In the genomic region with DNA sequence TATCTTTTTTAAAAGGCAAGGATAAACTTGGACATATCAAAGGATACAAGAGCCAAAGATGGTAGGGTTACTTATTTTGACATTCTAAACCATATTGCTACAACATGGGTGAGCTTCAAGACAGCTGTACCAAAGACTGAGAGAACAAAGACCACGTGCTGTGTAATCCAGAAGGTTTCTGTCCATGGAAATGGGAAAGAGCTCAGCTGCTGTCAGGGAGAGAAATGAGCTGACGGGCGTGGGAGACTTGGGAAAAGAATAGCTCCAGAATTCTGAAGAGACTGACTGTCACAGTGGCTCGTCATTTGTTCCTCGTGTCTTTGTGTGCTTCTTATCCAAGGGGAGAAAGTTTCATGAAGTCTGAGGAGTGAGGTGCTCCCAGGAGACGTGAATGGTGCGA, we compare ENCODE assay signal across 22 mouse cellular contexts. TPM values are rescaled to one million over a fixed set of nuclear protein-coding genes. Genes with fewer than 3 reads are reported as not detected.
DNase-seq lines count a peak whose midpoint lies in the region; ATAC-seq and TF ChIP-seq lines count a peak whose summit lies in the region.
"Had no signal": no experiment of that assay in that cellular context is flagged by ENCODE, and none has a peak within 500 bp of the region (broad histone marks: within the 10 kb centered on the region; RNA-seq: fewer than 3 reads in every experiment).

No protein-coding gene starts in this region.

- ATAC-seq in forebrain, embryonic 12.5 days (ENCODE audit: low FRiP score), result no peak
- ATAC-seq: CD4-positive, CD25-positive, alpha-beta regulatory T cell, adult 4 months; liver, postnatal 0 days had no signal

- H3K9me3 ChIP-seq in forebrain, embryonic 12.5 days, result no peaks in the 10 kb centered on the region
- H3K9me3 ChIP-seq in forebrain, embryonic 10.5 days, result no peaks in the 10 kb centered on the region
- H3K9me3 ChIP-seq: embryonic facial prominence, embryonic 15.5 days; G1E; heart, embryonic 10.5 days; limb, embryonic 15.5 days had no signal

- H3K36me3 ChIP-seq in forebrain, embryonic 12.5 days (replicated peaks), result no peaks in the 10 kb centered on the region
- peaks cover 35% of the 10 kb centered on the region for H3K36me3 ChIP-seq in forebrain, embryonic 10.5 days (replicated peaks)
- H3K36me3 ChIP-seq: embryonic facial prominence, embryonic 15.5 days; G1E; heart, embryonic 10.5 days; limb, embryonic 15.5 days had no signal

- no peak for DNase-seq in forebrain, embryonic 10.5 days (ENCODE audit: extremely low spot score, low spot score)
- peak; percentile 37 for DNase-seq in layer of hippocampus, adult 11-12 months (ENCODE audit: low spot score)
- DNase-seq in layer of hippocampus, postnatal 10 days (ENCODE audit: low spot score in 2 of 2), result no peak
- DNase-seq in lung, postnatal 10 days, result peak; percentile 31
- DNase-seq in lung, adult 2 months, result no peak
- DNase-seq in brain, adult 2 months (ENCODE audit: low read depth, low spot score), result peak; percentile 76
- DNase-seq in liver, result no peak
- DNase-seq: cerebellum, postnatal 10 days; gastrocnemius, postnatal 25 days; kidney, adult 2 months; kidney, postnatal 14 days; liver, postnatal 0 days; retina, postnatal 1 day; spleen, adult 18-20 months; thymus, adult 2 months had no signal

- 0 out of 2 replicates have a peak overlapping the region, but pooled peaks have one; percentile 53 for H3K27ac ChIP-seq in forebrain, embryonic 12.5 days
- no peak overlapping the region for H3K27ac ChIP-seq in forebrain, embryonic 10.5 days
- H3K27ac ChIP-seq: embryonic facial prominence, embryonic 15.5 days; heart, embryonic 10.5 days; limb, embryonic 15.5 days had no signal

- TF ChIP-seq CTCF in lung, adult 2 months (IDR thresholded peaks at IDR 0.05; ENCODE audit: insufficient read depth, low read length), result no peak

- H3K9ac ChIP-seq in forebrain, embryonic 12.5 days, result no peak overlapping the region
- H3K9ac ChIP-seq: embryonic facial prominence, embryonic 15.5 days; limb, embryonic 15.5 days; liver, postnatal 0 days had no signal

- H3K27me3 ChIP-seq in forebrain, embryonic 12.5 days, result no peaks in the 10 kb centered on the region
- no peaks in the 10 kb centered on the region for H3K27me3 ChIP-seq in forebrain, embryonic 10.5 days (ENCODE audit: poor library complexity, severe bottlenecking)
- H3K27me3 ChIP-seq: embryonic facial prominence, embryonic 15.5 days; limb, embryonic 15.5 days had no signal

- H3K4me1 ChIP-seq in forebrain, embryonic 12.5 days, result peaks cover 39% of the 10 kb centered on the region
- H3K4me1 ChIP-seq in forebrain, embryonic 10.5 days, result peaks cover 46% of the 10 kb centered on the region
- H3K4me1 ChIP-seq in lung, adult 2 months (ENCODE audit: control insufficient read depth, insufficient read depth, low read length), result no peaks in the 10 kb centered on the region
- H3K4me1 ChIP-seq: embryonic facial prominence, embryonic 15.5 days; limb, embryonic 15.5 days had no signal

- whole genome bisulfite sequencing in forebrain, embryonic 12.5 days, result 39% methylated on average over 7 of the region's 7 CpGs
- WGBS in forebrain, embryonic 10.5 days, result 73% methylated on average over 7 of the region's 7 CpGs
- 63% methylated on average over 7 of the region's 7 CpGs for WGBS in lung, adult 2 months

- no peak overlapping the region for H3K4me2 ChIP-seq in forebrain, embryonic 12.5 days
- H3K4me2 ChIP-seq: embryonic facial prominence, embryonic 15.5 days; limb, embryonic 15.5 days had no signal

- H3K4me3 ChIP-seq in forebrain, embryonic 12.5 days (replicated peaks), result no peak overlapping the region
- no peak overlapping the region for H3K4me3 ChIP-seq in forebrain, embryonic 10.5 days
- no peak overlapping the region for H3K4me3 ChIP-seq in lung, adult 2 months (replicated peaks; ENCODE audit: extremely low read depth, low read depth, low read length)
- H3K4me3 ChIP-seq: embryonic facial prominence, embryonic 15.5 days; heart, embryonic 10.5 days; limb, embryonic 15.5 days; myocyte had no signal

- no peak for TF ChIP-seq POLR2A in lung, adult 2 months (IDR thresholded peaks at IDR 0.05; ENCODE audit: borderline replicate concordance, extremely low read depth, low read depth, low read length)

RNA-seq across cellular contexts. Expression of a gene that starts 36.4 kb away (rescaled TPM):
- 121 and 128 TPM in 2 replicates for polyA plus RNA-seq in forebrain, embryonic 12.5 days (2016; fragmentation: Nextera tagmentation; extraction: Ambion mirVana)
- polyA plus RNA-seq in forebrain, embryonic 10.5 days (2016; fragmentation: Nextera tagmentation; extraction: Ambion mirVana), result 97.0 and 102 TPM in 2 replicates
- 10 to 100 TPM; 29.9 to 31.4 TPM for total RNA-seq in layer of hippocampus, postnatal 10 days (2021)
- 20.3 and 20.8 TPM in 2 replicates for polyA plus RNA-seq in lung, adult 2 months (2012; rRNA removed)

Comparison
In these comparisons a context has a peak if more than half of its experiments do, and no peak if none do; other contexts are left out.
1. DNase-seq: peak in layer of hippocampus, adult 11-12 months (single experiment), lung, postnatal 10 days (single experiment) and brain, adult 2 months (single experiment); none in forebrain, embryonic 10.5 days (single experiment), layer of hippocampus, postnatal 10 days (0 of 2), lung, adult 2 months (single experiment) and liver (single experiment).